Mouse (Mus musculus) CH12.LX (cell line): Measurements from ENCODE around the gene Pofut2.

ENCODE experiments used
- CHD2 ChIP-seq: IDR thresholded peaks from 2 replicates; pipeline ENCODE4 v1.6.1; 2011; ENCODE audit warnings: low read length, improper control_type of control experiment
- CTCF ChIP-seq, 2 experiments: IDR thresholded peaks in 1 of 2; conservative IDR thresholded peaks in 1 of 2; 2 replicates each; pipeline ENCODE4 v1.5.1; 2011 to 2012; ENCODE audit warnings: low read depth in 2 of 2, low read length in 2 of 2, improper control_type of control experiment in 1 of 2, inconsistent platforms in 1 of 2, mild to moderate bottlenecking in 1 of 2, moderate library complexity in 1 of 2
- HCFC1 ChIP-seq: IDR thresholded peaks from 2 replicates; pipeline ENCODE4 v1.6.1; 2012; ENCODE audit warnings: low read depth, mild to moderate bottlenecking, inconsistent platforms, low read length, improper control_type of control experiment
- POLR2A ChIP-seq: IDR thresholded peaks from 2 replicates; pipeline ENCODE4 v1.6.1; 2011; ENCODE audit warnings: low read depth, mild to moderate bottlenecking, improper control_type of control experiment, low read length

GRCm38 (mm10) chr10:77209261-77209660, 49.8 kb upstream of the Pofut2 start:
- TF ChIP-seq CTCF (conservative IDR thresholded peaks at IDR 0.05 in 1 of 2, IDR thresholded peaks at IDR 0.05 in 1 of 2; ENCODE audit: low read depth in 2 of 2, low read length in 2 of 2): no peak
- TF ChIP-seq HCFC1: no peak
- TF ChIP-seq CHD2: no peak
- no peak for TF ChIP-seq POLR2A
